Mouse (Mus musculus) bone marrow, adult 2 months (tissue): ENCODE data around the gene Itga6.

Experiments used
- CTCF ChIP-seq: fragments of 200-500 bp; IDR thresholded peaks from 2 replicates; pipeline ENCODE4 v1.5.1; 2011; ENCODE audit warnings: low read length, control low read depth; ENCODE audit not compliant: control insufficient read depth, insufficient read depth
- POLR2A ChIP-seq: fragments of 200-500 bp; IDR thresholded peaks from 2 replicates; pipeline ENCODE4 v1.6.1; 2011; ENCODE audit warnings: low read depth, mild to moderate bottlenecking, control low read depth, low read length, borderline replicate concordance; ENCODE audit not compliant: control insufficient read depth

DNA sequence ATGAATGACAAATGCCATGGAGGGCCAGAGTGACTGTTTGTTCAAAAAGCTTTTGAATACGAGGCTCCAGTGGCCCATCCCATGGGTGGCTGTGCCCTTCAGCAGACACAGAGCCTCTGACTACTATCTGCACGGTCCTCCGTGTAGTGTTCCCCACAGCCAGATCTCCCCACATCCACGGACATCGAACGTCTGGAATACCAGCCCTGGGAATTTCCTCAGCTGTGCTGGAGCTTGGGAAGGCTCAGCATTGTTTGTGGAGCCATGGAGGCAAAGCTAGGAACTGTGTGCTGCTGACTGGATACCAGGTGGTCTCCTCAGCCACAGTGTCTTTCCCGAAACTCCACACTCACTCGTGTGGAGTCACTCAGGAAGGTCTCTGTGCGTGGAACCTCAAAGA, 1.1 kb upstream of the Itga6 start:
- TF ChIP-seq CTCF (no peak), POLR2A (no peak)
